Mouse (Mus musculus) hindbrain, embryonic 11.5 days (tissue): ENCODE results near the gene Ppfibp2. TPM values are rescaled to one million over a fixed set of nuclear protein-coding genes. Genes with fewer than 3 reads are reported as not detected.

Experiments
- ATAC-seq: fragments of 200-750 bp; cut with Nextera tagmentation; 2 replicates; pipeline ENCODE4 v1.8.0; 2017; ENCODE audit warnings: mild to moderate bottlenecking, moderate TSS enrichment, moderate library complexity; ENCODE audit not compliant: low FRiP score
- DNase-seq: peaks from one replicate; pipeline ENCODE4 v3.0.0-alpha.2; 2015; ENCODE audit warnings: low spot score
- H3K27ac ChIP-seq: fragments of 300-500 bp; sonication (generic); 2 replicates; pipeline ENCODE4 v1.5.1; 2014; ENCODE audit warnings: mild to moderate bottlenecking, low read depth, low read length
- H3K27me3 ChIP-seq: fragments of 300-500 bp; sonication (generic); 2 replicates; pipeline ENCODE4 v1.6.1; 2014; ENCODE audit warnings: mild to moderate bottlenecking, low read length, moderate library complexity, mixed read lengths; ENCODE audit not compliant: control insufficient read depth, insufficient read depth
- H3K36me3 ChIP-seq: fragments of 300-500 bp; sonication (generic); 2 replicates; pipeline ENCODE4 v1.6.1; 2014; ENCODE audit warnings: mild to moderate bottlenecking, low read length, moderate library complexity, mixed read lengths; ENCODE audit not compliant: control insufficient read depth, insufficient read depth
- H3K4me1 ChIP-seq: fragments of 300-500 bp; sonication (generic); replicated peaks from 2 replicates; pipeline ENCODE4 v1.6.1; 2014; ENCODE audit warnings: low read length, mixed read lengths; ENCODE audit not compliant: control insufficient read depth, insufficient read depth
- H3K4me2 ChIP-seq: fragments of 300-500 bp; sonication (generic); replicated peaks from 2 replicates; pipeline ENCODE4 v1.6.1; 2014; ENCODE audit warnings: mild to moderate bottlenecking, low read depth, low read length
- H3K4me3 ChIP-seq: fragments of 300-500 bp; sonication (generic); 2 replicates; pipeline ENCODE4 v1.5.1; 2014; ENCODE audit warnings: low read depth, low read length
- H3K9ac ChIP-seq: fragments of 300-500 bp; sonication (generic); 2 replicates; pipeline ENCODE4 v1.6.1; 2014; ENCODE audit warnings: low read depth, low read length
- H3K9me3 ChIP-seq: fragments of 300-500 bp; sonication (generic); 2 replicates; pipeline ENCODE4 v1.6.1; 2016; ENCODE audit warnings: low read length; ENCODE audit not compliant: control insufficient read depth
- WGBS: fragments of 180-500 bp; shearing (Covaris S2); extraction: QIAGEN DNeasy Blood & Tissue Kit; methylation state at CpG from one replicate; pipeline ENCODE4 v1.1.7; 2014; 5-methylcytosine and 5-hydroxymethylcytosine counted together
- polyA plus RNA-seq: library from polyadenylated mRNA; unstranded; fragments of >200 nt; fragmentation: Nextera tagmentation; extraction: Ambion mirVana; gene quantifications from 2 replicates; pipeline ENCODE4 v1.2.1, GENCODE M21; 2014

Gene Ppfibp2
- polyA plus RNA-seq, 1 experiment from 2014 or later, result 5.1 TPM

DNA sequence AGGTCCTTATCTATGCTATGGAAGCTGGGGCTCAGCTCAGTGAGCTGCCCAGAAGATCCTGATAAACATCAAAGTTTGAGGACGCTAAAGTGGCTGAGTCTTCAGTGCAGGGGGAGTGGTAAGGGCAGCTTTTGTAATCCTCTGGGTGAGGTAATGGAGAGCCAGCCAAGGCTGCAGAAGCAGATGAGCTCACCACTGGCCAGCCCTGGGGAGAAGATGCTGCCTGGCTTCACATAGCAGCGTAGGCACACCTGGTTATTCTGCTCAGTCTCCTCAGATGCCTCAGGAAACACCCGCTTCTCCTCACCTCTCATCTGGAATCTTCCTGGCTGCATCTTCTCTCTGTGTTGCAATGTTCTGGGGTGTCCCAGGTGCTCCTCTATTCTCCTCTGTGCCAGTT is 29.4 kb downstream of the Ppfibp2 start:
- Histone ChIP-seq H3K27ac (no peak overlapping the region), H3K27me3 (no peaks in the 10 kb centered on the region), H3K9me3 (no peaks in the 10 kb centered on the region), H3K4me2 (no peak overlapping the region), H3K9ac (no peak overlapping the region), H3K4me1 (no peaks in the 10 kb centered on the region), H3K4me3 (no peak overlapping the region), H3K36me3 (no peaks in the 10 kb centered on the region)
- DNase-seq (no peak), ATAC-seq (no peak)
- WGBS, result 66% methylated on average over 3 of the region's 3 CpGs

- Histone ChIP-seq H3K4me3 (no peak within 1 kb of the TSS), H3K36me3 (no peaks in the 10 kb centered on the region), H3K9ac (no peak within 1 kb of the TSS), H3K9me3 (no peaks in the 10 kb centered on the region), H3K27me3 (no peaks in the 10 kb centered on the region), H3K4me1 (no peaks in the 10 kb centered on the region), H3K4me2 (no peak within 1 kb of the TSS), H3K27ac (no peak within 1 kb of the TSS)
- WGBS, result 88% methylated on average over 2 of the region's 2 CpGs
- DNase-seq (no peak), ATAC-seq (no peak)
Measured at GRCm38 (mm10) chr7:107625061-107625460, 30.1 kb downstream of the Ppfibp2 start, which contains the start of gene 5330417H12Rik. TSS of gene 5330417H12Rik (minus strand) at chr7:107625161.

DNA sequence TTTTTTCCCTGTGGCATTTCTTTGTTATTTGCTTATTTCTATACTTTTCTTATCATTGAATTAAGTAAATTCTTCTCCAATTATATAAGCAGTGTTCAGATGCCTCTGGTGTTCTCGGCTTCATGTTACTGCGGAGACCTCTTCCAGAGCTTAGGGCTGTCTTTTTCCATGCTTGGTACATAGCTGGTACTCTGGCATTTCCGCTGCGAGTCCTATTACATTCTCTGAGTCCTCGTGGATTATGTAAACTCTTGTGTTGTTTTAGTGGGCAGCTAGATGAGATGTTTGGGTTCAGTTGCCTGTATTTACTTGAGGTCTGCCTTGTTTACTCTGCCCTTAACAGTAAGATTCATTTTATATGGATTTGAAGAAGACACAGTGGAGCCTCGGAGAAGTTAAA is 30.8 kb downstream of the Ppfibp2 start:
- Histone ChIP-seq H3K36me3 (no peaks in the 10 kb centered on the region), H3K9ac (no peak overlapping the region), H3K4me1 (no peaks in the 10 kb centered on the region), H3K27me3 (no peaks in the 10 kb centered on the region), H3K4me2 (no peak overlapping the region), H3K27ac (no peak overlapping the region), H3K4me3 (no peak overlapping the region), H3K9me3 (no peaks in the 10 kb centered on the region)
- no peak for DNase-seq
- WGBS, result 85% methylated on average over 6 of the region's 6 CpGs
- no peak for ATAC-seq

- H3K4me1 ChIP-seq, result no peaks in the 10 kb centered on the region
- H3K9me3 ChIP-seq, result no peaks in the 10 kb centered on the region
- no peaks in the 10 kb centered on the region for H3K27me3 ChIP-seq
- no peak overlapping the region for H3K4me2 ChIP-seq
- H3K36me3 ChIP-seq, result no peaks in the 10 kb centered on the region
- no peak overlapping the region for H3K27ac ChIP-seq
- H3K4me3 ChIP-seq, result no peak overlapping the region
- DNase-seq (no peak), ATAC-seq (no peak)
- H3K9ac ChIP-seq, result no peak overlapping the region
Measured at GRCm38 (mm10) chr7:107628383-107628782, 33.4 kb downstream of the Ppfibp2 start.

DNA sequence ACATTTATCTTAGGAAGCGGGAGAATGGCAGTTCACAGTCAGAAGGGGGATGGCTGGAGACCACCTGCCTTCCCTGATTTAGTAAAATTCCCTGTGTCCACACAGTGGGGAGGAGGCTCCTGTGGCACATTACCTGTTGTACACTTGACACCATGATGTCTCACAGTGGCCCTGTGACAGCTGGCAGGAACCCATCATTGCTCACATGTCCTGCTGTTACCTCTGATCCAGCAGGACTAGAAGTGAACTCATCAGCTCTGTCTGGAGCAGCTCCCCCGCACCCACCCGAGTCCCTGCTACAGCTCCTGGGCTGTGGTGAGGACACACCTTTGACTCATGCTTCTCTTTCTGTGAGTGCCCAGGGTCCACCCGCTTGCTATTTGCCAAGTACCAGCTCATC is 38.2 kb downstream of the Ppfibp2 start:
- 90% methylated on average over 4 of the region's 4 CpGs for WGBS
- H3K4me2 ChIP-seq, result no peak overlapping the region
- no peaks in the 10 kb centered on the region for H3K27me3 ChIP-seq
- H3K9me3 ChIP-seq, result no peaks in the 10 kb centered on the region
- no peak overlapping the region for H3K9ac ChIP-seq
- DNase-seq, result no peak
- no peaks in the 10 kb centered on the region for H3K36me3 ChIP-seq
- H3K27ac ChIP-seq, result no peak overlapping the region
- no peak overlapping the region for H3K4me3 ChIP-seq
- no peak for ATAC-seq
- H3K4me1 ChIP-seq, result no peaks in the 10 kb centered on the region

- Histone ChIP-seq H3K27me3 (no peaks in the 10 kb centered on the region), H3K36me3 (no peaks in the 10 kb centered on the region), H3K4me1 (no peaks in the 10 kb centered on the region), H3K9me3 (no peaks in the 10 kb centered on the region), H3K27ac (no peak overlapping the region), H3K4me2 (no peak overlapping the region), H3K4me3 (no peak overlapping the region), H3K9ac (no peak overlapping the region)
- 83% methylated on average over 7 of the region's 7 CpGs for WGBS
- ATAC-seq (no peak), DNase-seq (no peak)
Measured at GRCm38 (mm10) chr7:107637398-107637797, 42.4 kb downstream of the Ppfibp2 start.

DNA sequence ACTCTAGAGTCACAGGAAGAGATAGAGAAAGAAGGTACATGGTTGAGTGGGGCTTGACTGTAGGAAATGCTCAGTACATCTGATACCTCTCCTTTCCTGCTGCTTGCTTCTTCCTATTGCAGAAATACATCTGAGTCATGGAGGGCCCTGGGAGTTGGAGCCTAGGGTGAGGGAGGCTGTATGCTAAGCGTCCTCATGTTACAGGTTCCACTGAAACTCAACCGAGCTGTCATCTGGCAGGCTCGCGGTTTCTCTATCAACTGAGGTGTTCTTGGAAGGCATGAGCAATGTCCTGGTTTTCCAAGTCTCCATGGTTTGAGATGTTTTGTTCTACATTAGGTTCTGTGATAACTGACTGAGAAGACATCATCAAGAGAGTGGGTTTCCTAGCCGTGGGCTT is 43.0 kb downstream of the Ppfibp2 start:
- no peak overlapping the region for H3K9ac ChIP-seq
- H3K4me1 ChIP-seq, result no peaks in the 10 kb centered on the region
- H3K27ac ChIP-seq, result no peak overlapping the region
- ATAC-seq (no peak), DNase-seq (no peak)
- H3K9me3 ChIP-seq, result no peaks in the 10 kb centered on the region
- WGBS, result 88% methylated on average over 5 of the region's 5 CpGs
- no peak overlapping the region for H3K4me2 ChIP-seq
- no peak overlapping the region for H3K4me3 ChIP-seq
- no peaks in the 10 kb centered on the region for H3K36me3 ChIP-seq
- no peaks in the 10 kb centered on the region for H3K27me3 ChIP-seq

- WGBS, result 84% methylated on average over 7 of the region's 7 CpGs
- Histone ChIP-seq H3K9ac (no peak overlapping the region), H3K4me3 (no peak overlapping the region), H3K4me2 (no peak overlapping the region), H3K9me3 (no peaks in the 10 kb centered on the region), H3K27me3 (no peaks in the 10 kb centered on the region), H3K27ac (no peak overlapping the region), H3K4me1 (no peaks in the 10 kb centered on the region), H3K36me3 (no peaks in the 10 kb centered on the region)
- DNase-seq (no peak), ATAC-seq (no peak)
Measured at GRCm38 (mm10) chr7:107642586-107643275, 47.7 kb downstream of the Ppfibp2 start.

DNA sequence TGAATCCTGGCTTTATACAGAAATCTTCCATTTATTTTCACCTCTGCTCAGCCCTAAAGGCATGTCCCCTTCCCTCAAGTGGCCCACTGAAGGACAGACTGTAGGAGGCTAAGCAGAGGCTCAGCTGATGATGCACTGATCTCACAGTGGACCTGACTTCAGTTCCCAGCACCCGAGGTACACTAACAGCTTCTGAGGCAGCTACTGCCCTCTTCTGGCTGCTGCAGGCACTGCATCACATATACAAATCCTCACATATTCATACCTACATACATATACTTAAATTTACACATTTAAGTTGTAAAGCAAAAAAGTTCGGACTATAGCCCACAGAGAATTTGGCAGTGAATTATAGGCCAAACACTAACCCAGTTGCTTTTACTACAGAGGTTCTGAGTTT is 50.0 kb downstream of the Ppfibp2 start:
- no peaks in the 10 kb centered on the region for H3K9me3 ChIP-seq
- no peak overlapping the region for H3K4me3 ChIP-seq
- ATAC-seq (no peak), DNase-seq (no peak)
- no peaks in the 10 kb centered on the region for H3K27me3 ChIP-seq
- H3K4me1 ChIP-seq, result no peaks in the 10 kb centered on the region
- no peak overlapping the region for H3K9ac ChIP-seq
- no peak overlapping the region for H3K4me2 ChIP-seq
- 94% methylated on average over 2 of the region's 2 CpGs for WGBS
- H3K27ac ChIP-seq, result no peak overlapping the region
- no peaks in the 10 kb centered on the region for H3K36me3 ChIP-seq
